Mouse (Mus musculus): ENCODE measurements at regions not wholly inside any gene's neighbourhood (a gene's known extent, or its start where the extent isn't known, plus 50 kb on each side); places are given as distances from the start of the nearest gene placed in this dataset.

- TF ChIP-seq GATA1 (IDR thresholded peaks at IDR 0.05; ENCODE audit: borderline replicate concordance, low read length): no peak
- no peak for TF ChIP-seq FLI1 (IDR thresholded peaks at IDR 0.05; ENCODE audit: low read length)
Measured at GRCm38 (mm10) chr1:61205137-61205536, 227.4 kb downstream of the Icos start.

All from megakaryocyte, embryonic 14.5 days (primary cell).